Mouse (Mus musculus) 3T3-L1 (cell line): ENCODE results near the gene Fthl17c.
A peak's percentile ranks its signal among the peaks of the same experiment; 100 is the strongest.
"Not testable (repeated sequence)": the region's sequence is repeated elsewhere in the genome, so short reads cannot be mapped to it uniquely, and the experiment has no call there.

Experiments used
- DNase-seq: peaks from one replicate; pipeline ENCODE4 v3.0.0-alpha.2; 2015; ENCODE audit warnings: low read depth, low spot score

The Fthl17c gene

DNA sequence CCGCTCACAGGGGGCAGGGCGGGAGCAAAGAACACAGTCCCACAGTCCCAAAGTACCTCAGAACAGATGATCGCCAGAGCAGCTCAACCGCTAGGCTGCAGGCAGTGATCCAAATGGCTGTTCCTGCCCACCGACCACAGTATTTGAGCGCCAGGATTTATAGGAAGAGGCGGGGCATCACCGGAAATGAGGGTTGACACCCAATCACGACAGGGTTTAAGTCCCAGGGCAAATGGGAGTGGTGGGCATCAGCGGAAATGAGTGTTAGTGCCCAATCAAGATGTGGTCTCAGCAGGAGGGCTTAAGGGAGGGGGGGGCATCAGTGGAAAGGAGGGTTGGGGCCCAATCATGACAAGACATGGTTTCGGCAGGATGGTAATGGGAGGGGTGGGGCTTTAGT lies at the start of gene Fthl17c:
TSS of gene Fthl17c (minus strand) at position 101 of the 400 bp plus-strand sequence.
- not testable (repeated sequence) for DNase-seq

DNA sequence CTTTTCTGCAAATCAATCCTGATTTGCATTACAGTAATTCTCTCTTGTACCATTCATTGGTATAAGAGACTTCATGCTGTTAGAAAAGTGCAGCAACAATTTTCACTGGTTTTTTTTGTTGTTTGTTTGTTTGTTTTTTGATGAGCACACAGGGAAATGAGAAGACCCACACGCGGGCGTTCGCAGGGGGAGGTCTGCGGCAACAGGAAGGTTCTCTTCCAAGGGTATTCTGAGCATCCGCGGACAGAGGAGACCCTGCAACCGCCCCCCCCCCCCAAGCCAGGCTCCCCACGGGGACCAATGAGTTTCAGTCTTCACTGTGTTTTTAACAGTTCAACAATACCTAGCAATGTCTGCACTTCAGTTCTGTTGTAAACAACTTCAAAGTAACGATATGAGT lies 43.1 kb upstream of the Fthl17c start:
- DNase-seq: no peak

DNA sequence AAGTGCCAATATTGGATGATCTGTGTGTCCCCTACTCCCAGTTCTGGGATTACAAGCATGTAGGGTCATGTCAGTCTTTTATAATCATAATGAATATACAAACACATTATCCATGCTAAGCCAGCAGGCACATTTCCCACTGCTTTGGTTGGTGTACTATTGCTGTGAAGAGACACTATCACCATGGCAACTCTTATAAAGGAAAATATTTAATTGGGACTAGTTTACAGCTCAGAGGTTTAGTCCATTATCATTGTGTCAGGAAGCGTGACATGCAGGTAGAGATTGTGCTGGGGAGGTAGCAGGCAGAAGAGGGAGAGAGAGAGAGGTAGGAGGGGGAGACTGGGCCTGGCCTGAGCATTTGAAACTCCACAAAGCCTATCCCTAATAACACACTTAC lies 39.7 kb upstream of the Fthl17c start:
- DNase-seq: no peak

DNA sequence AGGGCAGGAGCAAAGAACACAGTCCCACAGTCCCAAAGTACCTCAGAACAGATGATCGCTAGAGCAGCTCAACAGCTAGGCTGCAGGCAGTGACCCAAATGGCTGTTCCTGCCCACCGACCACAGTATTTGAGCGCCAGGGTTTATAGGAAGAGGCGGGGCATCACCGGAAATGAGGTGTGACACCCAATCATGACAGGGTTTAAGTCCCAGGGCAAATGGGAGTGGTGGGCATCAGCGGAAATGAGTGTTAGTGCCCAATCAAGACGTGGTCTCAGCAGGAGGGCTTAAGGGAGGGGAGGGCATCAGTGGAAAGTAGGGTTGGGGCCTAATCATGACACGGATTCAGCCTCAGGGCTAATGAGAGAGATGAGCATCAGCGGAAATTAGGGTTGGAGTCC lies 10.3 kb upstream of the Fthl17c start, which contains the start of gene Fthl17d:
TSS of gene Fthl17d (minus strand) at position 101 of the 400 bp plus-strand sequence.
- not testable (repeated sequence) for DNase-seq

DNA sequence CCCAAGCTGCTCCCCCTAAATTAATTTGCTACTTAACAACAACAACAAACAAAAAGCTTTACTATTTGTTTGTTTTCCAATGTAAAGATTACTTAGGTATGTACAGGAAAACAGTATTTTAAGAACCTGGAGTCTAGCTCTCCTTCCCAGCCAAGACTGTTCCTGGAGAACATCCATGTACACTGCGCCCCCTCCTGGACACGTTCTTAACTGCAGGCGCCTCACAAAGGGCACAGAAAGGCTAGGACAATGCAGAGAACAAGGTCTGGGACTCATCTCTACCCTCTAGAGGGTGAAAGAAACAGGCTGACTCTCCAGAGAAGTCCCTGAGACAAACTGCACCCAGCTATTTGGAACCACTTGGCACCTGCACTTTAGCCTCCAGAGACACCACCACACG lies 11.7 kb downstream of the Fthl17c start:
- DNase-seq: peak; percentile 46

DNA sequence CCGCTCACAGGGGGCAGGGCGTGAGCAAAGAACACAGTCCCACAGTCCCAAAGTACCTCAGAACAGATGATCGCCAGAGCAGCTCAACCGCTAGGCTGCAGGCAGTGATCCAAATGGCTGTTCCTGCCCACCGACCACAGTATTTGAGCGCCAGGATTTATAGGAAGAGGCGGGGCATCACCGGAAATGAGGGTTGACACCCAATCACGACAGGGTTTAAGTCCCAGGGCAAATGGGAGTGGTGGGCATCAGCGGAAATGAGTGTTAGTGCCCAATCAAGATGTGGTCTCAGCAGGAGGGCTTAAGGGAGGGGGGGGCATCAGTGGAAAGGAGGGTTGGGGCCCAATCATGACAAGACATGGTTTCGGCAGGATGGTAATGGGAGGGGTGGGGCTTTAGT lies 13.5 kb downstream of the Fthl17c start, which contains the start of gene Fthl17b:
TSS of gene Fthl17b (minus strand) at position 101 of the 400 bp plus-strand sequence.
- not testable (repeated sequence) for DNase-seq

DNA sequence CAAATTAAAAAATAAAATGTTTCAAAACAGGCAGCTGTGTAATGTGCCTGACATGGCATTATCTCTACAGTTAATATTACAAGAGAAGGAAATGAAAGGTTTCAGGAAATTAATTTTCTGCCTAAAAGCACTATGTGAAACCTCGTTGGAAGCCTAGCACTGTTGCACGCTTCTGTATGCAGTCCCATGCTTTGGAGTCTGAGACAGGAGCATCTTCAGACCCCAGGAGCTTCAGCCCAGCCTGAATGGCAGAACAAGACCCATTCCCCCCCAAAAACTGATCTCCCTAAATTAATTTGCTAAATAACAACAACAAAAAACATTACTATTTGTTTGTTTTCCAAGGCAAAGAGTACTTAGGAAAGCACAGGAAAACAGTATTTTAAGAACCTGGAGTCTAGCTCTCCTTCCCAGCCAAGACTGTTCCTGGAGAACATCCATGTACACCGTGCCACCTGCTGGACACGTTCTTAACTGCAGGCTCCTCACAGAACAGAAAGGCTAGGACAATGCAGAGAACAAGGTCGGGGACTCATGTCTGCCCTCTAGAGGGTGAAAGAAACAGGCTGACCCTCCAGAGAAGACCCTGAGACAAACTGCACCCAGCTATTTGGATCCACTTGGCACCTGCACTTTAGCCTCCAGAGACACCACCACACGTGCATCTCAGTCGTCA lies 28.1 kb downstream of the Fthl17c start:
- peak; percentile 94 for DNase-seq

DNA sequence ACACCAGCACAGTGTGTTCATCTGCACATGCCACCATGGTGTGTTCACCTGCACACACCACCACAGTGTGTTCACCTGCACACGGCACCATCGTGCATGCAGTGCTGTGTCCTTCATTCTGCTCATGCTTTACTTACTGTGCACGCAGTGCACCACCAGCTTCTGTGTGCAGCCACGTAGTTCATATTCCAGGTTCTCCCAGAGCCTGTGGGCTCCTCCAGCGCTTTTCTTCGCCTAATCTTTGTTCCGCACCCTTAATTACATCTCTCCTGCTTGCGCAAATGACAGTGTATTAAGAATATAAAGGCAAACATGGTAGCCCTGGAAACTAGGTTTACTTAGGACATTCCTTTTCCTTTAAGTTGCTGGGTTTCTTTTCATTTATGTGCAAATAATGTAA lies 32.3 kb downstream of the Fthl17c start:
- no peak for DNase-seq

DNA sequence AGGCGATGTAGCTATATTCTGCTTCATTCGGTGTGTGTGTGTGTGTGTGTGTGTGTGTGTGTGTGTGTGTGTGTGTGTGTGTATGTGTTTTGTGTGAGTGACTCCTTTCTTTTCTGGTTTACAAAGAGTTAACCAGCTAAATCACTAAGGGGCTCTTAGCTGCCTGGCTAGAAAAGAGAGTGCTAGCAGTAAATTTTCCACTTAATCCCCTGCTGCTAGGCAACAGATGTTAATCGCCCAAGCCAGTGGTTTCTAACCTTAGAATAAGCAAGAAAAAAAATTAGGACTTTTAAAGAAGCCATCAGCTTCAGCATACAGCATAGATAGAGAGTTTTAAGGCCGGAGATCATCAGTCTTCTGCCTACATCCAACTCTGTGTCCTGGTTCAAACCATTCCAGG lies 49.1 kb downstream of the Fthl17c start:
- no peak for DNase-seq
